Mouse (Mus musculus): ENCODE measurements around the gene Gm19402.

- TF ChIP-seq HCFC1 (IDR thresholded peaks at IDR 0.05; ENCODE audit: borderline replicate concordance, insufficient read depth, low read length), result no peak
- no peak for TF ChIP-seq ZC3H11A (IDR thresholded peaks at IDR 0.05; ENCODE audit: borderline replicate concordance, low read depth, low read length)
- TF ChIP-seq ZNF384 (IDR thresholded peaks at IDR 0.05; ENCODE audit: low read depth, low read length), result no peak
- no peak for TF ChIP-seq MAFK (IDR thresholded peaks at IDR 0.05; ENCODE audit: insufficient read depth, low read depth, low read length)
- TF ChIP-seq CHD2 (IDR thresholded peaks at IDR 0.05; ENCODE audit: low read depth, low read length), result no peak
These were observed 24.9 kb upstream of the Gm19402 start, which contains the start of gene Gm10142 for GRCm38 (mm10) chr10:77715507-77715906.
